7 mouse cellular contexts compared by ENCODE assay signal in genomic region chr7:25377100-25377700, GRCm38 (mm10). TPM values are rescaled to one million over a fixed set of nuclear protein-coding genes. Genes with fewer than 3 reads are reported as not detected.
DNase-seq lines count a peak whose midpoint lies in the region; ATAC-seq lines count a peak whose summit lies in the region.

No protein-coding gene starts in this region.

- no peak for ATAC-seq in lung, embryonic 16.5 days (ENCODE audit: low read depth)
- ATAC-seq in embryonic facial prominence, embryonic 11.5 days (replicated peaks; ENCODE audit: insufficient number of reproducible peaks, low FRiP score, low TSS enrichment, low read depth), result no peak
- ATAC-seq in stomach, embryonic 14.5 days (ENCODE audit: insufficient number of reproducible peaks, insufficient read depth, low FRiP score, low read depth), result no peak

- peaks cover 2% of the 10 kb centered on the region; the same call in 1 of the 2 replicates for H3K36me3 ChIP-seq in lung, embryonic 16.5 days (ENCODE audit: control insufficient read depth, insufficient read depth, low read length)
- H3K36me3 ChIP-seq in embryonic facial prominence, embryonic 11.5 days (replicated peaks; ENCODE audit: control insufficient read depth, insufficient read depth, low read depth, low read length), result no peaks in the 10 kb centered on the region
- peaks cover 4% of the 10 kb centered on the region for H3K36me3 ChIP-seq in limb, embryonic 10.5 days
- H3K36me3 ChIP-seq in stomach, embryonic 14.5 days (ENCODE audit: control insufficient read depth, insufficient read depth, low read length), result no peaks in the 10 kb centered on the region

- DNase-seq in lung, postnatal 25 days (ENCODE audit: low spot score), result no peak
- no peak for DNase-seq in embryonic facial prominence, embryonic 11.5 days (ENCODE audit: low spot score)
- no peak for DNase-seq in limb, embryonic 10.5 days (ENCODE audit: low spot score)
- DNase-seq in layer of hippocampus, adult 9-10 months (ENCODE audit: low spot score), result no peak
- DNase-seq in frontal cortex, postnatal 25 days (ENCODE audit: low spot score in 2 of 2), result no peak

- H3K27me3 ChIP-seq in lung, embryonic 16.5 days (ENCODE audit: control insufficient read depth, insufficient read depth, low read depth, low read length), result no peaks in the 10 kb centered on the region
- H3K27me3 ChIP-seq in embryonic facial prominence, embryonic 11.5 days (ENCODE audit: control insufficient read depth, insufficient read depth, low read length), result no peaks in the 10 kb centered on the region
- H3K27me3 ChIP-seq in limb, embryonic 10.5 days (ENCODE audit: low read depth, poor library complexity, severe bottlenecking), result peaks cover 32% of the 10 kb centered on the region
- no peaks in the 10 kb centered on the region for H3K27me3 ChIP-seq in stomach, embryonic 14.5 days (ENCODE audit: control insufficient read depth, insufficient read depth, low read length)

- peak overlapping the region; percentile 48 for H3K4me3 ChIP-seq in lung, embryonic 16.5 days (ENCODE audit: low read length)
- 0 out of 2 replicates have a peak overlapping the region, but pooled peaks have one; percentile 17 for H3K4me3 ChIP-seq in embryonic facial prominence, embryonic 11.5 days (ENCODE audit: low read depth, low read length)
- H3K4me3 ChIP-seq in limb, embryonic 10.5 days, result peak overlapping the region; percentile 37
- no peak overlapping the region for H3K4me3 ChIP-seq in stomach, embryonic 14.5 days (ENCODE audit: low read depth, low read length)

- no peak overlapping the region; the same call in 1 of the 2 replicates for H3K9ac ChIP-seq in lung, embryonic 16.5 days (ENCODE audit: low read length)
- no peak overlapping the region for H3K9ac ChIP-seq in embryonic facial prominence, embryonic 11.5 days (replicated peaks; ENCODE audit: low read length)
- no peak overlapping the region for H3K9ac ChIP-seq in stomach, embryonic 14.5 days (replicated peaks; ENCODE audit: low read depth, low read length)

- peak overlapping the region; percentile 58 for H3K4me2 ChIP-seq in lung, embryonic 16.5 days (ENCODE audit: low read depth, low read length)
- no peak overlapping the region for H3K4me2 ChIP-seq in embryonic facial prominence, embryonic 11.5 days (ENCODE audit: low read depth, low read length)
- peak overlapping the region; percentile 41 for H3K4me2 ChIP-seq in stomach, embryonic 14.5 days (replicated peaks; ENCODE audit: low read depth, low read length)

- H3K9me3 ChIP-seq in lung, embryonic 16.5 days (ENCODE audit: control insufficient read depth, low read length), result no peaks in the 10 kb centered on the region
- H3K9me3 ChIP-seq in embryonic facial prominence, embryonic 11.5 days (replicated peaks; ENCODE audit: control insufficient read depth, low read length), result no peaks in the 10 kb centered on the region
- no peaks in the 10 kb centered on the region for H3K9me3 ChIP-seq in limb, embryonic 10.5 days (replicated peaks)
- H3K9me3 ChIP-seq in stomach, embryonic 14.5 days (ENCODE audit: control insufficient read depth, low read depth, low read length), result no peaks in the 10 kb centered on the region

- no peak overlapping the region for H3K27ac ChIP-seq in lung, embryonic 16.5 days (ENCODE audit: low read length)
- no peak overlapping the region for H3K27ac ChIP-seq in embryonic facial prominence, embryonic 11.5 days (replicated peaks; ENCODE audit: low read depth, low read length)
- H3K27ac ChIP-seq in limb, embryonic 10.5 days, result peak overlapping the region; percentile 2; the same call in 1 of the 2 replicates
- no peak overlapping the region for H3K27ac ChIP-seq in stomach, embryonic 14.5 days (ENCODE audit: low read length)

- 31% methylated on average over 8 of the region's 8 CpGs for WGBS in lung, embryonic 16.5 days
- 40% methylated on average over 8 of the region's 8 CpGs for whole genome bisulfite sequencing in embryonic facial prominence, embryonic 11.5 days
- 44% methylated on average over 8 of the region's 8 CpGs for WGBS in limb, embryonic 10.5 days
- WGBS in stomach, embryonic 14.5 days, result 38% methylated on average over 8 of the region's 8 CpGs

- H3K4me1 ChIP-seq in lung, embryonic 16.5 days (replicated peaks; ENCODE audit: control insufficient read depth, insufficient read depth, low read length), result peaks cover 18% of the 10 kb centered on the region
- no peaks in the 10 kb centered on the region for H3K4me1 ChIP-seq in embryonic facial prominence, embryonic 11.5 days (ENCODE audit: control insufficient read depth, insufficient read depth, low read length)
- peaks cover 43% of the 10 kb centered on the region for H3K4me1 ChIP-seq in limb, embryonic 10.5 days
- no peaks in the 10 kb centered on the region; the same call in 1 of the 2 replicates for H3K4me1 ChIP-seq in stomach, embryonic 14.5 days (ENCODE audit: control insufficient read depth, insufficient read depth, low read length)

RNA-seq across cellular contexts. Expression of gene Cnfn, which starts 7.7 kb away (rescaled TPM):
- polyA plus RNA-seq in lung, embryonic 16.5 days (2015; fragmentation: Nextera tagmentation; extraction: Ambion mirVana), result 0.33 and 2.9 TPM in 2 replicates
- 0.60 TPM in 1 of 2 replicates, not detected in the other for polyA plus RNA-seq in embryonic facial prominence, embryonic 11.5 days (2014; fragmentation: Nextera tagmentation; extraction: Ambion mirVana)
- polyA plus RNA-seq in limb, embryonic 10.5 days (2016; fragmentation: Nextera tagmentation; extraction: Ambion mirVana), result not detected in 2 replicates
- 0.55 TPM in 1 of 2 replicates, not detected in the other for polyA plus RNA-seq in stomach, embryonic 14.5 days (2014; fragmentation: Nextera tagmentation; extraction: Ambion mirVana)

RNA-seq across cellular contexts. Expression of gene Lipe, which starts 21.3 kb away (rescaled TPM):
- polyA plus RNA-seq in lung, embryonic 16.5 days (2015; fragmentation: Nextera tagmentation; extraction: Ambion mirVana), result 9.4 and 11.4 TPM in 2 replicates
- polyA plus RNA-seq in embryonic facial prominence, embryonic 11.5 days (2014; fragmentation: Nextera tagmentation; extraction: Ambion mirVana), result 2.9 and 3.6 TPM in 2 replicates
- polyA plus RNA-seq in limb, embryonic 10.5 days (2016; fragmentation: Nextera tagmentation; extraction: Ambion mirVana), result 8.4 and 8.9 TPM in 2 replicates
- polyA plus RNA-seq in stomach, embryonic 14.5 days (2014; fragmentation: Nextera tagmentation; extraction: Ambion mirVana), result 3.7 and 5.3 TPM in 2 replicates

RNA-seq across cellular contexts. Expression of gene Cxcl17, which starts 35.5 kb away (rescaled TPM):
- polyA plus RNA-seq in lung, embryonic 16.5 days (2015; fragmentation: Nextera tagmentation; extraction: Ambion mirVana), result 0.49 TPM in 1 of 2 replicates, not detected in the other
- not detected in 2 replicates for polyA plus RNA-seq in embryonic facial prominence, embryonic 11.5 days (2014; fragmentation: Nextera tagmentation; extraction: Ambion mirVana)
- polyA plus RNA-seq in limb, embryonic 10.5 days (2016; fragmentation: Nextera tagmentation; extraction: Ambion mirVana), result 0.54 and 0.91 TPM in 2 replicates
- 0.58 TPM in 1 of 2 replicates, not detected in the other for polyA plus RNA-seq in stomach, embryonic 14.5 days (2014; fragmentation: Nextera tagmentation; extraction: Ambion mirVana)
